Mouse (Mus musculus) neural tube, embryonic 11.5 days (tissue): ENCODE measurements around the gene 1700017B05Rik. TPM values are rescaled to one million over a fixed set of nuclear protein-coding genes. Genes with fewer than 3 reads are reported as not detected.

Source experiments
- ATAC-seq: fragments of 200-750 bp; cut with Nextera tagmentation; 2 replicates; pipeline ENCODE4 v1.8.0; 2017; ENCODE audit warnings: moderate number of reproducible peaks, mild to moderate bottlenecking, moderate TSS enrichment, moderate library complexity; ENCODE audit not compliant: insufficient read depth, low FRiP score, low TSS enrichment
- DNase-seq: peaks from one replicate; pipeline ENCODE4 v3.0.0-alpha.2; 2015; ENCODE audit warnings: low spot score
- H3K27ac ChIP-seq: fragments of 300-500 bp; sonication (generic); 2 replicates; pipeline ENCODE4 v1.5.1; 2014; ENCODE audit warnings: low read depth, mild to moderate bottlenecking, low read length
- H3K27me3 ChIP-seq: fragments of 300-500 bp; sonication (generic); 2 replicates; pipeline ENCODE4 v1.6.1; 2014; ENCODE audit warnings: mild to moderate bottlenecking, low read length, mixed read lengths; ENCODE audit not compliant: control insufficient read depth, insufficient read depth
- H3K36me3 ChIP-seq: fragments of 300-500 bp; sonication (generic); 2 replicates; pipeline ENCODE4 v1.6.1; 2014; ENCODE audit warnings: mild to moderate bottlenecking, low read length, moderate library complexity, mixed read lengths; ENCODE audit not compliant: control insufficient read depth, insufficient read depth
- H3K4me1 ChIP-seq: fragments of 300-500 bp; sonication (generic); 2 replicates; pipeline ENCODE4 v1.6.1; 2014; ENCODE audit warnings: low read length, mixed read lengths; ENCODE audit not compliant: control insufficient read depth, insufficient read depth
- H3K4me2 ChIP-seq: fragments of 300-500 bp; sonication (generic); 2 replicates; pipeline ENCODE4 v1.6.1; 2014; ENCODE audit warnings: low read depth, mild to moderate bottlenecking, moderate library complexity
- H3K4me3 ChIP-seq: fragments of 300-500 bp; sonication (generic); 2 replicates; pipeline ENCODE4 v1.5.1; 2014; ENCODE audit warnings: low read depth, low read length
- H3K9ac ChIP-seq: fragments of 300-500 bp; sonication (generic); 2 replicates; pipeline ENCODE4 v1.6.1; 2014; ENCODE audit warnings: mild to moderate bottlenecking, low read length
- H3K9me3 ChIP-seq: fragments of 300-500 bp; sonication (generic); 2 replicates; pipeline ENCODE4 v1.6.1; 2016; ENCODE audit warnings: low read length; ENCODE audit not compliant: control insufficient read depth
- WGBS: fragments of 180-500 bp; shearing (Covaris S2); extraction: QIAGEN DNeasy Blood & Tissue Kit; methylation state at CpG from one replicate; pipeline ENCODE4 v1.1.7; 2014; 5-methylcytosine and 5-hydroxymethylcytosine counted together
- polyA plus RNA-seq: library from polyadenylated mRNA; unstranded; fragments of >200 nt; fragmentation: Nextera tagmentation; extraction: Ambion mirVana; gene quantifications from 2 replicates; pipeline ENCODE4 v1.2.1, GENCODE M21; 2014

1700017B05Rik gene
- polyA plus RNA-seq, 1 experiment from 2014 or later, result 11.3 TPM

DNA sequence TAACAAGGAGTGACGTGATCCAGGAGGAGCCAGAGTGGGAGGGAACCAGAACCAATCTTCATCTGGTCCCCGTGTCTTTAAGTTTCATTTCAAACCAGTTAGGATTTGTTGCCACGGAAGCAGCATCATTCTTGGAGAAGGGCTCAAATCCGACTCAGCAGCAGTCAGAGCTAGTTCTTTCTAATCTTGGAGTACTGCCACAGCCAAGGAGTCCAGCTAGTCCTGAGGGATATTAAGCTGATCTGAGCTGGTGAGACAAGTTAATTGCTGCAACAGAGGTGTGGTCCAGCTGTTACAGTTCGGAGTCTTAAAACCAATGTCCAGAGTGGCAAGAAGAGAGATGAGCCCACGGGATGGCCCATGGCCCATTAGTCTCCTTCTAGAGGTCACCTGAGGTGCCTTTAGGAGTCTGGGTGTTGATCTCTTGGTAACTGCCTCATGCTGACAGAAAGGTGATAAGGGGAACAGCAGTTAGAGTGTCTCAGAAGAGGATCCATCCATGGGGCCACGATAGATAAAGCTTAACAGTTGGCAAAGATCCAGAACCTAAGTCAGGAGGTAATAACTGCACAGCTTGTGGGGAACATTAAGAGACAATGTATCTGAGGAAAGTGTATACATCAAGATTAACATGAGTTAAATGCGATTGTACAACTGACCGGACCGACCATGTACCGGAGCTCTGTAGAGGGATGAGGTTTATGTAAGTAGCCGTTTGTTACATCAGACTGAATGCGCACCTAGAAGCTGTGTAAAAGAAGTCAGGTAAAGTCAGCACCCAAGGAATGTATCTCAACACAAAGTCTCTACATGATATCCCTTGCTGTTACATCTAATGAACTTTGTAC, 36.4 kb downstream of the 1700017B05Rik start:
- H3K36me3 ChIP-seq, result no peaks in the 10 kb centered on the region
- no peak overlapping the region for H3K27ac ChIP-seq
- ATAC-seq, result no peak
- no peak overlapping the region for H3K4me3 ChIP-seq
- no peaks in the 10 kb centered on the region for H3K27me3 ChIP-seq
- no peaks in the 10 kb centered on the region for H3K4me1 ChIP-seq
- H3K9me3 ChIP-seq, result no peaks in the 10 kb centered on the region
- no peak for DNase-seq
- WGBS, result 91% methylated on average over 13 of the region's 13 CpGs
- H3K4me2 ChIP-seq, result no peak overlapping the region
- no peak overlapping the region for H3K9ac ChIP-seq

DNA sequence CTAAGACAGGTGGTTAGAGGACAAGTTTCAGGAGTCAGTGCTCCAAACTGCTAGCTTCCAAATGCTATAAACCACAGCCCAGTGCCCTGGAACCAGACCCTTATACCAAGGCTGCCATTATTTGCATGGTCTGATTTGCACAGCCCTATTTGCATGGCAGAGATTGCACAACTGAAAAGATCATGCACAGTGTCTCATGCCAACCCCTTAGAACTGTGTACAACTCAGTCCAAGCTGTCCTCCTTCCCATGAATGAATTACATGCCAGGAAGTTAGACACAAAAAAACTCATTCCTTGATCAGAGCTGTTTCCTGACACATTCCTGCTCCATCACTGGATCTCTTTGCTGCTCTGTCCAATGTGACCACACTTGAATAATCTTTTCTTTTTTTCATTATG, 39.1 kb downstream of the 1700017B05Rik start:
- H3K27ac ChIP-seq, result no peak overlapping the region
- no peaks in the 10 kb centered on the region for H3K4me1 ChIP-seq
- H3K9ac ChIP-seq, result no peak overlapping the region
- H3K9me3 ChIP-seq, result no peaks in the 10 kb centered on the region
- no peaks in the 10 kb centered on the region for H3K36me3 ChIP-seq
- no peak for ATAC-seq
- no peaks in the 10 kb centered on the region for H3K27me3 ChIP-seq
- no peak for DNase-seq
- no peak overlapping the region for H3K4me2 ChIP-seq
- no peak overlapping the region for H3K4me3 ChIP-seq

DNA sequence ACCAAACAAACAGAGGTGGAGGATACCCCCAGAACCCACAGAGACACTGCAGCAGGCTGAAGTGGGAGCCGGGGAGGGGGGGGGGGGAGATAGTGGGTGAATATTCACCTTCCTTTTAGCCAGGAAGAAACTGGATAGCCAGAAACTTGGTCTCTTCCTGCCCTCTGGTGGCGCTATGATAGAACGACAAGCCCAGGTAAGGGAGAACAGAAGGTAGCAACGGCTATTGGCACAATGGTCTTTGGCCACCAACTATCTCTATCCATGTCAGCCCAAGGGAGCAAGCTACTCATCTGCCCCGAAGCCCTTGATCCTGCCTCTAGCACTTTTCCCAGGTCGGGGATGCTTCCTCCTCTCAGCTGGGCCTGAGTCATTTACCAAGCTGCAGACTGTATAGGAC, 42.1 kb downstream of the 1700017B05Rik start:
- Histone ChIP-seq H3K9ac (no peak overlapping the region), H3K4me3 (no peak overlapping the region), H3K9me3 (no peaks in the 10 kb centered on the region), H3K4me1 (no peaks in the 10 kb centered on the region), H3K27me3 (no peaks in the 10 kb centered on the region), H3K36me3 (no peaks in the 10 kb centered on the region), H3K4me2 (no peak overlapping the region), H3K27ac (no peak overlapping the region)
- ATAC-seq (no peak), DNase-seq (peak; percentile 51)
- 19% methylated on average over 6 of the region's 6 CpGs for WGBS

DNA sequence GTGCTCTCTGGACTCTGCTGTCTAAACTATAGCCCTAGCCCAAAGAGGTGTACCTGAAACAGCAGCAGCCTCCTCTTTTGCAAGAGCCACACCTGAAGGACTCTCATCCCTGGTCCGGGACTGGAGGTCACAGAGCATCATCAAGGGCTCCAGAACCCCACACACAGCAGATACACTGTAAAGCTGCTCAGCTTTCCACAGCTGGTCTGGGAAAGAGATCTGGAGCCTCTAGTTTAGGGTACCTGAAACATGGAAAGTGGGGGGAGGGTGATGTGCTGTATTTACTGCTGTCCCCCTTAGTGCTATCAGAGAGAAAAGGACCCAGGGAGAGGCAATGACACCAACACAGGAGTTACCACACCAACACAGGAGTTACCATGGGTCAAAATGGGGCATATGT, 42.9 kb downstream of the 1700017B05Rik start:
- ATAC-seq (no peak), DNase-seq (no peak)
- Histone ChIP-seq H3K27ac (no peak overlapping the region), H3K27me3 (no peaks in the 10 kb centered on the region), H3K4me2 (no peak overlapping the region), H3K9ac (no peak overlapping the region), H3K36me3 (no peaks in the 10 kb centered on the region), H3K4me1 (no peaks in the 10 kb centered on the region), H3K9me3 (no peaks in the 10 kb centered on the region), H3K4me3 (no peak overlapping the region)
- 85% methylated on average over 1 of the region's 1 CpGs for WGBS

DNA sequence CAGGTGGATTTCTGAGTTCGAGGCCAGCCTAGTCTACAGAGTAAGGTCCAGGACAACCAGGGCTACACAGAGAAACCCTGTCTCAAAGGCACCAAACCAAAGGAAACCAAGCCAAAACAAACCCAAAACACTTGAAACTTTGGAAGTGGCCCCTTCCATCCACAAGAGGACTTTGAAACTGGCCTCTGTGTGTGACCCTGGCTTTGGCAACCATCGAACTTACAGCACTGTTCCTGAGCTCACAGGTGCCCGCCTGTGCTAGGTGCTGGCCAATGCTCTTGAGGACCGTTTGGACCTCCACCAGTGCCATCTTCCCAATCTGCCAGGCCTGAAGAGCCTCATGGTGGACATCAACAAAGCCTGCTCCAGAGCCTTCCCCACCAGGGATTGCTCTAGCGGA, 43.6 kb downstream of the 1700017B05Rik start:
- no peaks in the 10 kb centered on the region for H3K4me1 ChIP-seq
- no peak overlapping the region for H3K4me2 ChIP-seq
- DNase-seq (no peak), ATAC-seq (no peak)
- WGBS, result 89% methylated on average over 5 of the region's 5 CpGs
- H3K27me3 ChIP-seq, result no peaks in the 10 kb centered on the region
- H3K9ac ChIP-seq, result no peak overlapping the region
- no peaks in the 10 kb centered on the region for H3K9me3 ChIP-seq
- H3K36me3 ChIP-seq, result no peaks in the 10 kb centered on the region
- H3K4me3 ChIP-seq, result no peak overlapping the region
- H3K27ac ChIP-seq, result no peak overlapping the region

DNA sequence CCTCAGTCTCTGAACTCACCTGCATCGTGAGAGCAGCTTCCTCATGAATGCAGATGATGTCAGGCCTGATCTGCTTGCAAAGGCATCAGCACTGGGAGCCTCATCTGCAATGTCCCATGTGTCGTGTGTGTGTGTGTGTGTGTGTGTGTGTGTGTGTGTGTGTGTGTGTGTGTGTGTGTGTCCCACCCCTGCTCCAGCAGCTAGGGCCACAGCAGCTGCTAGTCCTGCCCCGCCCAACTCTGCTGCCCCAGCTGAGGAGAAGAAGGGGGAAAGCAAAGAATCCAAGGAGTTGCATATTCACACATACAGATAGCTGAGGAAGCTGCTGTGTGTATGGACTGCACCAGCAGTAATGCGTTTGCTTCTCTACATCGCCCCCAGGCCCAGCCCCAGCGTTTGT, 45.2 kb downstream of the 1700017B05Rik start:
- Histone ChIP-seq H3K27me3 (no peaks in the 10 kb centered on the region), H3K4me2 (no peak overlapping the region), H3K4me1 (no peaks in the 10 kb centered on the region), H3K4me3 (no peak overlapping the region), H3K9me3 (no peaks in the 10 kb centered on the region), H3K9ac (no peak overlapping the region), H3K36me3 (no peaks in the 10 kb centered on the region), H3K27ac (no peak overlapping the region)
- ATAC-seq (no peak), DNase-seq (no peak)
- 82% methylated on average over 6 of the region's 6 CpGs for WGBS

DNA sequence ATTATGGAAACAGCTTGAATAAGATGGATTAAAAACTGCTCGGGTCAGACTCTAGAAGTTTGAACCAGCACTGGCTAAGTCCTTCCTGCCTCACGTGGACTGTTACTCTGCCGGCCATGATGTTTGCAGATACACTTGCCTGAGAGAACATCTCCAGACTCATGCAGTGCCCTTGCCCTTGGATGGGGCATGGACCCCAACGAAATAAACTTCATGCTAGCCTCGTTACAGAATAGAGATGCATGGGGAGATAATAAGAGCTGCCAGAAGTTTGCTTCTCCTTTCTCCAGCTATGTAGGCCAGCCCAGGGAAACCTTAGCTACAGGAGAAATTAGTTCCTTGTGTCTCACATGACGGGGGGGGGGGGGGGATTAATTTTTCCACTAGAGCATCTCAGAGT, 47.9 kb downstream of the 1700017B05Rik start:
- no peak for DNase-seq
- Histone ChIP-seq H3K4me2 (no peak overlapping the region), H3K9ac (no peak overlapping the region), H3K9me3 (no peaks in the 10 kb centered on the region), H3K27ac (no peak overlapping the region), H3K4me3 (no peak overlapping the region), H3K27me3 (no peaks in the 10 kb centered on the region), H3K36me3 (no peaks in the 10 kb centered on the region), H3K4me1 (no peaks in the 10 kb centered on the region)
- 81% methylated on average over 6 of the region's 6 CpGs for WGBS
- ATAC-seq, result no peak

DNA sequence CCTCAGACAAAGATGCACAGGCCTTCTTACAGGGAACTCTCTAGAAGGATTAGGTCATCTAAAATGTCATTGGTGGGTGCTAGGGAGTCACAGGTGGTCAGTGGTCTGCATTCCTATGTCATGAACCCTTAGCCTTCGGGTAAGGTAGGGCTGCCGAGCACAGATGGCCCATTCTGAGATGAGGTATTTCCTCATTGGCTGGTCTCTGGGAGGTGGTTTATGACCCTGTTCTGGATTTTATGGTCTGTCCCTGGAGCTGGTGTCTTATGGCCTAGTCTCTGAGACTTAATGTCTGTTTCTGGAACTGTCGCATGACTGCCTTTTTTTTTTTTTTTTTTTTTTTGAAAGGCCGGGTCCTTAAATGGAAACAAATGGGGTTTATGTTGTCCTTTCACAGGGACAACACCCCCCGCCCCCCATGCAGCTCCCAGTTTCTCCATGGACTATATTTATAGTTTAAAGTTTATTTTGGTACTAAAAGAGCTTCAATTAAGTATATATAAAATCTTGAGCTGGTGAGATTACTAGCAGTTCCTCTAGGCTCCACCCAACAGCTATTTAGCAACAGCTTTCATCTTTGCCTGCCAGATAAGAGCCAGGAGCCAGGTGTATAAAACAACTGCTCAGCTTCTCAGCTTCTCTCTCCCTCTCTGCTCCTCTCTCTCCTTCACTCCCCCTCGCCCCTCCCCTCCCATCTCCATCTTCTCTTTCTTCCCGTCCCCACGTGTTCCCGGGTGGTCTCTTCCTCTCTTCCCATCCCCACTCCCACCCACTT, 49.8 kb downstream of the 1700017B05Rik start:
- 46% methylated on average over 9 of the region's 9 CpGs for WGBS
- Histone ChIP-seq H3K36me3 (no peaks in the 10 kb centered on the region), H3K4me3 (no peak overlapping the region), H3K9ac (no peak overlapping the region), H3K4me1 (no peaks in the 10 kb centered on the region), H3K27me3 (no peaks in the 10 kb centered on the region), H3K4me2 (no peak overlapping the region), H3K27ac (no peak overlapping the region), H3K9me3 (no peaks in the 10 kb centered on the region)
- DNase-seq (no peak), ATAC-seq (no peak)

DNA sequence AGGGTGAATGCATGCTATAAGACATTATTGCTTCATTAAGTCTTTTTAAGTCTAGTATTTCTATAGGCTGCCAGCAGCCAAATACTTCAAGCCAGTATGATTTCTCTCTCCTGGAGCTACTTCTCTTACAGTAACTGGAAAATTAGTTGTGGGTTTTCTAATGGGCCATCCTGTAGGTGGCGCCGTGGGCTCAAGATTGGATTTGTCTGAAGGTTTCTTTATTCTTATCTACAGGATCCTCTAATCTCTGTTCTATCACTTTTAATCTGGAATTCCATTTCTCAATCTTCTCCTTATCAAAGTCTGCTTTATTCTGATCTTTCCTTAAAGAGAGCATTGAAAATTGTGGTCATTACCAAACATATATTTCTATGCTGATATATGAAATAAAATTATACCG, 53.1 kb downstream of the 1700017B05Rik start:
- H3K9me3 ChIP-seq, result no peaks in the 10 kb centered on the region
- no peaks in the 10 kb centered on the region for H3K4me1 ChIP-seq
- no peak overlapping the region for H3K27ac ChIP-seq
- H3K36me3 ChIP-seq, result no peaks in the 10 kb centered on the region
- no peak overlapping the region for H3K4me2 ChIP-seq
- H3K9ac ChIP-seq, result no peak overlapping the region
- WGBS, result 35% methylated on average over 3 of the region's 3 CpGs
- DNase-seq (peak; percentile 58), ATAC-seq (no peak)
- no peaks in the 10 kb centered on the region for H3K27me3 ChIP-seq
- H3K4me3 ChIP-seq, result no peak overlapping the region
